Mouse (Mus musculus): Measurements from ENCODE around the gene Efhc1. TPM values are rescaled to one million over a fixed set of nuclear protein-coding genes. Genes with fewer than 3 reads are reported as not detected.

Gene Efhc1
- polyA plus RNA-seq (2015; fragmentation: Nextera tagmentation; extraction: Ambion mirVana), result 1.5 and 1.7 TPM in 2 replicates

DNA sequence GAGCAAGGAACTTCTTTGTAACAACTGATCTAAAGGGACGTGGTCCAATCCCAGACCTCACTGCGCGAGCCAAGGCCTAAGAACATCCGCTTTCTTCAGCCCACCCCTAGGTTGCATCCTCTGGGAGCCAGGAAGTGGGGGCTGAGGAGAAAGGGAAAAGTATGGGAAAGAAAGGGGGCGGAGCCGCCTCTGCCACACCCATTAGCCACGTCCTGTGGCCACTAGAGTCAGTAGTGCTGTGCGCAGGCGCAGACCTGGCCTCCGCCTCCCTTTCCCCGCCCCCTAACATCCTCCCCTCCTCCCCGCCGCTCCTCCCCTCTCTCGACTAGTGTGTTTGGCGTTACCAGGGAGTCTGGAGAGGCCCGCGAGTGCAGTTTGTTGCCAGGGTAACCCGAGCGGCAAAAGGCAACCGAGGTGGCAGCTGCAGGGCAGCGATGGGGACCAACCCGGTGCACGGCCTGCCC lies at the start of gene Efhc1:
TSS of gene Efhc1 (plus strand) at position 327 of the 464 bp plus-strand sequence.
- no peaks in the 10 kb centered on the region for H3K36me3 ChIP-seq (ENCODE audit: control insufficient read depth, insufficient read depth, low read length)
- under 1% methylated on average over 21 of the region's 23 CpGs for WGBS
- H3K9me3 ChIP-seq (ENCODE audit: control insufficient read depth, low read length), result no peaks in the 10 kb centered on the region
- peak; percentile 95 for DNase-seq (ENCODE audit: low spot score)
- TF ChIP-seq EP300 (optimal IDR thresholded peaks at IDR 0.05), result no peak
- peak; percentile 25; the same call in 1 of the 2 replicates for TF ChIP-seq CTCF (IDR thresholded peaks at IDR 0.05; ENCODE audit: low read depth)
- 0 out of 2 replicates have a peak, but pooled peaks cover 2% of the 10 kb centered on the region for H3K4me1 ChIP-seq (replicated peaks; ENCODE audit: control insufficient read depth, insufficient read depth)
- H3K9ac ChIP-seq (ENCODE audit: low read length), result peak within 1 kb of the TSS; percentile 70
- H3K4me2 ChIP-seq (replicated peaks; ENCODE audit: low read depth), result peak within 1 kb of the TSS; percentile 67
- H3K27ac ChIP-seq (replicated peaks), result peak within 1 kb of the TSS; percentile 53; the same call in 1 of the 2 replicates
- no peaks in the 10 kb centered on the region for H3K27me3 ChIP-seq (ENCODE audit: control insufficient read depth, insufficient read depth, low read length)
- peak; percentile 98 for ATAC-seq (ENCODE audit: low FRiP score, low TSS enrichment)
- peak within 1 kb of the TSS; percentile 51 for H3K4me3 ChIP-seq (ENCODE audit: low read depth, low read length)

DNA sequence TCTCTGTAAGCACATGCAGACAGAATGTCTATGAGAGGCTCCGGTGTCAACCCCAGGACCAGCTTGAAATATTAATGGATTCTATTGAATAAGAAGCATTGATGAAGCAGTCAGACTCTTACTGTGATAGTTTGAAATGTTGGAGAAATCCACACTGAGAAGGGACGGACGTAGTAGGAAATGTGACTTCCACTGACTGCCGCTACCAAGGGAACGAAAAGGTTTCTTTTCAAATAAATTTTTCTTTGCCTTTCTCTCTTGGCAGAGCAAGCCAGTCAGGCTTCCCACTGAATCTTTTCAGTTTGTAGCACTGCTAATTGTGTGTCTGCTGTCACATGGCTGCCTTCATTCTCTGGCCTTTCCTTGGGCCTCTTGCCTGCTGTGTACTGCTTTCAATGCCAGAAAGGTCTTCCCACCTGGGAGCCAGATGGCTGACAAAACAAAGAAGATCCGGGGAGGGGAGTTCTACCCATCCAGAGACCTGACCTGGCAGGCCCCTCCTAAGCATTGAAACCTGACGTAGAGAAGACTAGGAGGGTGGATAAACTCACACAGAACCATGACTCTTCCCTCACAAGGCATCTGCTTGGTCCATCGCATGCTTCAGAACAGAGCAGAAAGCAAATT lies 45.8 kb upstream of the Efhc1 start:
- WGBS, result 90% methylated on average over 8 of the region's 8 CpGs
- Histone ChIP-seq H3K4me2 (replicated peaks; ENCODE audit: low read depth) (no peak overlapping the region), H3K9me3 (ENCODE audit: control insufficient read depth, low read length) (no peaks in the 10 kb centered on the region), H3K9ac (ENCODE audit: low read length) (no peak overlapping the region), H3K27me3 (ENCODE audit: control insufficient read depth, insufficient read depth, low read length) (no peaks in the 10 kb centered on the region), H3K27ac (replicated peaks) (no peak overlapping the region), H3K36me3 (ENCODE audit: control insufficient read depth, insufficient read depth, low read length) (no peaks in the 10 kb centered on the region), H3K4me3 (ENCODE audit: low read depth, low read length) (no peak overlapping the region), H3K4me1 (replicated peaks; ENCODE audit: control insufficient read depth, insufficient read depth) (no peaks in the 10 kb centered on the region)
- ATAC-seq (ENCODE audit: low FRiP score, low TSS enrichment) (no peak), DNase-seq (ENCODE audit: low spot score) (no peak)
- TF ChIP-seq CTCF (IDR thresholded peaks at IDR 0.05; ENCODE audit: low read depth) (no peak), EP300 (optimal IDR thresholded peaks at IDR 0.05) (no peak)

DNA sequence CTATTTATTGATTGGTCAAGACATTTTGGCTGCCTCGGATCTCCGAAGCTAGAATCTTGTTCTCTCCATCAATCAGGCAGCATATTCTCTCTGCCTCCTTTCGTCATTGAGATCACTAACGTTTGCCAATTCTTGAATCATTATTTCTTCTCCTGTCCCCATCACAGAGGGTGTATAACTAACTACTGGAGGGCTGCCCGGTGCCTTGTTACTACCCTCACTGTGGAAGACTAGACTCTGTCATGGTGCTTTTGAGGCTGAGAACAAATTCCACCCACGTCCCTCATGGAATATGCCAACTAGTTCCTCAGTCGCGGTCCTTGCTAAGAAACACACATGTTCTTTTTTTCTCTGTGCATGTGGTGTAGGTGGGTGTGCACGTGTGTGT lies 45.3 kb upstream of the Efhc1 start:
- WGBS, result 83% methylated on average over 9 of the region's 9 CpGs
- no peaks in the 10 kb centered on the region for H3K27me3 ChIP-seq (ENCODE audit: control insufficient read depth, insufficient read depth, low read length)
- no peak overlapping the region for H3K9ac ChIP-seq (ENCODE audit: low read length)
- no peaks in the 10 kb centered on the region for H3K9me3 ChIP-seq (ENCODE audit: control insufficient read depth, low read length)
- DNase-seq (ENCODE audit: low spot score) (no peak), ATAC-seq (ENCODE audit: low FRiP score, low TSS enrichment) (no peak)
- no peak for TF ChIP-seq CTCF (IDR thresholded peaks at IDR 0.05; ENCODE audit: low read depth)
- no peak for TF ChIP-seq EP300 (optimal IDR thresholded peaks at IDR 0.05)
- no peak overlapping the region for H3K27ac ChIP-seq (replicated peaks)
- no peak overlapping the region for H3K4me2 ChIP-seq (replicated peaks; ENCODE audit: low read depth)
- no peaks in the 10 kb centered on the region for H3K4me1 ChIP-seq (replicated peaks; ENCODE audit: control insufficient read depth, insufficient read depth)
- no peak overlapping the region for H3K4me3 ChIP-seq (ENCODE audit: low read depth, low read length)
- H3K36me3 ChIP-seq (ENCODE audit: control insufficient read depth, insufficient read depth, low read length), result no peaks in the 10 kb centered on the region

DNA sequence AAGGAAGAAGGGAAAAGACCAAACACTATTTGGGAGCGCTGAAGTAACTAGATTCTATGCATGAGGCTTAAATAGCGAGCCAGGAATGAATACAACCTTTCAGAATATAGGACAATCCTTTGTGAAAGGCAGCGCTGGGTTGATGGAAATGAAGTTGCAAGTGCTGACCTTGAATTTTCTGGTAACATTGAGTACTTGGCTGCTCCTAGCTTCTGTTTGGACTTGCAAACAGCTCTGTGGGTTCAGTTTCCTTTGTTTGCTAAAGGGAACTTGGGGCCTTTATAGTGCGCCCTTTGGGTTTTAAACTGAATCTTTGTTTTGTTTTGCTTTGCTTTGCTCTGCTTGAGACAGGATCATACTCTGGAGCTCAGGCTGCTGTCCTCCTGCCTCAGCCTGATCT lies 42.9 kb upstream of the Efhc1 start:
- Histone ChIP-seq H3K9me3 (ENCODE audit: control insufficient read depth, low read length) (no peaks in the 10 kb centered on the region), H3K27me3 (ENCODE audit: control insufficient read depth, insufficient read depth, low read length) (no peaks in the 10 kb centered on the region), H3K27ac (replicated peaks) (no peak overlapping the region), H3K4me3 (ENCODE audit: low read depth, low read length) (no peak overlapping the region), H3K36me3 (ENCODE audit: control insufficient read depth, insufficient read depth, low read length) (no peaks in the 10 kb centered on the region), H3K4me2 (replicated peaks; ENCODE audit: low read depth) (no peak overlapping the region), H3K4me1 (replicated peaks; ENCODE audit: control insufficient read depth, insufficient read depth) (0 out of 2 replicates have a peak, but pooled peaks cover 4% of the 10 kb centered on the region), H3K9ac (ENCODE audit: low read length) (no peak overlapping the region)
- ATAC-seq (ENCODE audit: low FRiP score, low TSS enrichment), result no peak
- TF ChIP-seq EP300 (optimal IDR thresholded peaks at IDR 0.05) (no peak), CTCF (IDR thresholded peaks at IDR 0.05; ENCODE audit: low read depth) (no peak)
- 44% methylated on average over 4 of the region's 4 CpGs for WGBS
- DNase-seq (ENCODE audit: low spot score), result no peak

DNA sequence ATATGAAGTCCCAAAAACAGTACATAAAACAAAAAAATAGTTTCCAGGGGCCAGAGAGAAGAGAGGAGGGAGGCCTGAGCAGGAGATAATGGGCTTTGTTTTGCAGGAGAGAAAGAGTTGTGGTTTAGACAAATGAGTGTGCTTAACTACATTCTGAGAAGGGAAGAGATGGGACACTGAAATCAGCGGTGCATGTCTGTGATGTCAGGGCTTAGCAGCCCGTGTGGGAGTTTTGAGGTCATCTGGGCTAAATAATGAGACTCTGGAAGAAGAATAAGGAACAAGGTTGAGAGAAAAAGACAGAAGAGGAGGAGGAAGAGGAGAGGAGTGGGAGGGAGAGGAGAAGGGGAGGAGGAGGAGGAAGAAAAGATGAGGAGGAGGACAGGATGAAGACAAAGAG lies 39.3 kb upstream of the Efhc1 start:
- TF ChIP-seq EP300 (optimal IDR thresholded peaks at IDR 0.05), result no peak
- no peak for TF ChIP-seq CTCF (IDR thresholded peaks at IDR 0.05; ENCODE audit: low read depth)
- Histone ChIP-seq H3K4me2 (replicated peaks; ENCODE audit: low read depth) (no peak overlapping the region), H3K9ac (ENCODE audit: low read length) (no peak overlapping the region), H3K9me3 (ENCODE audit: control insufficient read depth, low read length) (no peaks in the 10 kb centered on the region), H3K4me3 (ENCODE audit: low read depth, low read length) (no peak overlapping the region), H3K36me3 (ENCODE audit: control insufficient read depth, insufficient read depth, low read length) (no peaks in the 10 kb centered on the region), H3K27me3 (ENCODE audit: control insufficient read depth, insufficient read depth, low read length) (no peaks in the 10 kb centered on the region), H3K27ac (replicated peaks) (no peak overlapping the region), H3K4me1 (replicated peaks; ENCODE audit: control insufficient read depth, insufficient read depth) (0 out of 2 replicates have a peak, but pooled peaks cover 4% of the 10 kb centered on the region)
- WGBS, result 24% methylated on average over 2 of the region's 2 CpGs
- DNase-seq (ENCODE audit: low spot score) (no peak), ATAC-seq (ENCODE audit: low FRiP score, low TSS enrichment) (no peak)

DNA sequence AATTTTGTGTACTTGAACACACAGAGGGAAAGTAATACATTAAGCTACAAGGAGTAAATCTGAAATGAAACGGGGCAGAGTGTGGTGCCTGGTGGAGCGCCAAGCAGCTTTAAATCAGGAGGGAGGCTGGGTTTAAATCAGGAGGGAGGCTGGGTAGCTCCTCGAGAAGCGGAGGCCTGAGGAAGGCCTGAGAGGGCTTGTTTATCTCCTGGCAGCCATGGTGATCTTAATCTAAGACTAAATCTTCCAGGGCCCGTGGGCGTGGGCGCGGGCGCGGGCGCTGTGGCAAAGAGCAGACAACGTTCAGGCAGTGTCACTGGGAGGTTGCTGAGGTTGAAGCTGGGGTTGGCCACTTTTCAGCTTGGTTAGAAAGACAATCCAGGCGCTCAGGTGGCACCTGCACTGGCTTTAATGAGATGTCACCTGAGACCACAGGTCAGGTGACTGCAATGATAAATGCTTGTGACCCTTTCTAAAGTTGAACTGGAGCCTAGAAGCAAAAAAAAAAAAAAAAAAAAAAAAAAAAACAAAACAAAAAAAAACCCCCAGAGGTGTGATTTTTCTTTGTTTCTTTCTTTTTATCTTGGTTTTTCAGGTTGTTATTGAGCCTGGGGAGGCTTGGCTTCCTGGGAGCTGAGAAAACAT lies 38.8 kb upstream of the Efhc1 start:
- Histone ChIP-seq H3K27me3 (ENCODE audit: control insufficient read depth, insufficient read depth, low read length) (no peaks in the 10 kb centered on the region), H3K4me3 (ENCODE audit: low read depth, low read length) (no peak overlapping the region), H3K27ac (replicated peaks) (no peak overlapping the region), H3K9ac (ENCODE audit: low read length) (no peak overlapping the region), H3K36me3 (ENCODE audit: control insufficient read depth, insufficient read depth, low read length) (no peaks in the 10 kb centered on the region), H3K9me3 (ENCODE audit: control insufficient read depth, low read length) (no peaks in the 10 kb centered on the region), H3K4me2 (replicated peaks; ENCODE audit: low read depth) (0 out of 2 replicates have a peak overlapping the region, but pooled peaks have one; percentile 14), H3K4me1 (replicated peaks; ENCODE audit: control insufficient read depth, insufficient read depth) (0 out of 2 replicates have a peak, but pooled peaks cover 4% of the 10 kb centered on the region)
- no peak for TF ChIP-seq EP300 (optimal IDR thresholded peaks at IDR 0.05)
- TF ChIP-seq CTCF (IDR thresholded peaks at IDR 0.05; ENCODE audit: low read depth), result no peak
- DNase-seq (ENCODE audit: low spot score) (no peak), ATAC-seq (ENCODE audit: low FRiP score, low TSS enrichment) (0 out of 2 replicates have a peak, but pooled peaks have one; percentile 25)
- 31% methylated on average over 13 of the region's 13 CpGs for WGBS
